Mouse (Mus musculus): ENCODE measurements around the gene Adat3. TPM values are rescaled to one million over a fixed set of nuclear protein-coding genes. Genes with fewer than 3 reads are reported as not detected.

Adat3 gene
- polyA plus RNA-seq, 1 experiment, result 6.2 TPM

DNA sequence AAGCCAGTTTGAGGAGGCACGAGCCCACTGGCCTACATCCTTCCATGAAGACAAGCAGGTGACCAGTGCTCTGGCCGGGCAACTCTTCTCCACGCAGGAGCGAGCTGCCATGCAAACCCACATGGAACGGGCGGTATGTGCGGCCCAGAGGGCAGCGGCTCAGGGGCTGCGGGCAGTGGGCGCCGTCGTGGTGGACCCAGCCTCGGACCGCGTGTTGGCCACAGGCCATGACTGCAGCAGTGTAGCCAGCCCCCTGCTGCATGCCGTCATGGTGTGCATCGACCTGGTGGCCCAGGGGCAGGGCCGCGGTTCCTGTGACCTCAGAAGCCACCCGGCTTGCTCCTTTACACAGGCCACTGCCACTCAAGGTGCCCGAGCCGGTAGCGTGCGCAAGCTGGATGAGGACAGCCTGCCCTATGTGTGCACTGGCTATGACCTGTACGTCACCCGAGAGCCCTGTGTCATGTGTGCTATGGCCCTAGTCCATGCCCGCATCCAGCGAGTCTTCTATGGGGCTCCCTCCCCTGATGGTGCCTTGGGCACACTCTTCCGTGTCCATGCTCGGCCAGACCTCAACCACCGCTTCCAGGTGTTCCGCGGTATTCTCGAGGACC is 4.2 kb downstream of the Adat3 start:
- Histone ChIP-seq H3K4me1 (ENCODE audit: control insufficient read depth) (peaks cover 95% of the 10 kb centered on the region), H3K27me3 (ENCODE audit: control insufficient read depth) (no peaks in the 10 kb centered on the region)

GRCm38 (mm10) chr10:80608435-80608834 is 5.8 kb downstream of the Adat3 start:
- Histone ChIP-seq H3K36me3 (ENCODE audit: control insufficient read depth) (peaks cover 93% of the 10 kb centered on the region), H3K4me3 (replicated peaks) (no peak overlapping the region), H3K9me3 (ENCODE audit: control insufficient read depth, low read length) (peaks cover 7% of the 10 kb centered on the region), H3K27me3 (ENCODE audit: control insufficient read depth) (no peaks in the 10 kb centered on the region), H3K4me1 (ENCODE audit: control insufficient read depth) (peaks cover 80% of the 10 kb centered on the region)
- TF ChIP-seq GATA1 (IDR thresholded peaks at IDR 0.05; ENCODE audit: low read length), result no peak
- no peak for TF ChIP-seq TAL1 (IDR thresholded peaks at IDR 0.05; ENCODE audit: low read length)

More for the DNA sequence above, 4.2 kb downstream of the Adat3 start:
- H3K36me3 ChIP-seq (ENCODE audit: control insufficient read depth), result peaks cover 77% of the 10 kb centered on the region
- TF ChIP-seq GATA1 (IDR thresholded peaks at IDR 0.05; ENCODE audit: low read length) (no peak), TAL1 (IDR thresholded peaks at IDR 0.05; ENCODE audit: low read length) (no peak)
- H3K4me3 ChIP-seq (replicated peaks), result no peak overlapping the region
- H3K9me3 ChIP-seq (ENCODE audit: control insufficient read depth, low read length), result peaks cover 7% of the 10 kb centered on the region

GRCm38 (mm10) chr10:80609269-80609924 is 6.7 kb downstream of the Adat3 start:
- no peak for TF ChIP-seq GATA1 (IDR thresholded peaks at IDR 0.05; ENCODE audit: low read length)
- no peak for TF ChIP-seq TAL1 (IDR thresholded peaks at IDR 0.05; ENCODE audit: low read length)
- peaks cover 97% of the 10 kb centered on the region for H3K36me3 ChIP-seq (ENCODE audit: control insufficient read depth)
- H3K9me3 ChIP-seq (ENCODE audit: control insufficient read depth, low read length), result peaks cover 7% of the 10 kb centered on the region
- H3K4me3 ChIP-seq (replicated peaks), result no peak overlapping the region
- peaks cover 71% of the 10 kb centered on the region for H3K4me1 ChIP-seq (ENCODE audit: control insufficient read depth)
- no peaks in the 10 kb centered on the region for H3K27me3 ChIP-seq (ENCODE audit: control insufficient read depth)

DNA sequence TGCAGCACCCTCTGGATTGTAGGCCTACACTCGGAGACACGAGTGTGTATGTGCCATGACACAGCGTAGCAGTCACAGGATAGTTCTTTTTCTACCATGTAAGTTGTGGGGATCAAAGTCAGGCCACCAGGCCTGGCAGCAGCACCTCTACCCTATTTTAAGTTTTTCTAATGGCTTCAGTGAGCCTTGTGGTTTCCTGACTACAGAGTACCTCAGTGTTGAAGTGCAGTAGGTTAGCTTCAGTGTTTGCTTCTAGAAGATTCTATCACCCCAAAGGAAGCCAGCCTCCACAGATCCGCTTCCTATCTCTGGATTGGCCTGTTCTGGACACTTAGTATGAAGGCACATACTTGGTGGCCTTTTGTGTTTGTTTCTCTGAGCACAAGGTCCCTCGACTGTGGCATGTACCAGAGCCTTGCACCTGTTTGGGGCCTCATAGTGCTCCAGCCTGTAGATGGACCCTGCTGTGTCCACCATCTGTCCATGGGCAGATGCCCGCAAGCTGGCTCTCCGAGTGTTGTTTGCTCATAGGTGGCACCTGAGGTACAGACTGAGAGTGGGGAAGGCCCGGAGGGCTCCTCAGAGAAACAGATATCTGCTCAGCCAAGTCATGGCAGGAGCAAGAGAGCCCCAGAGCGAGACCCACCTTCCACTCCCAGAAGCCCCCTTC is 7.6 kb downstream of the Adat3 start:
- H3K27me3 ChIP-seq (ENCODE audit: control insufficient read depth), result no peaks in the 10 kb centered on the region
- TF ChIP-seq GATA1 (IDR thresholded peaks at IDR 0.05; ENCODE audit: low read length), result no peak
- TF ChIP-seq TAL1 (IDR thresholded peaks at IDR 0.05; ENCODE audit: low read length), result no peak
- H3K9me3 ChIP-seq (ENCODE audit: control insufficient read depth, low read length), result peaks cover 7% of the 10 kb centered on the region
- H3K36me3 ChIP-seq (ENCODE audit: control insufficient read depth), result peaks cover 97% of the 10 kb centered on the region
- H3K4me1 ChIP-seq (ENCODE audit: control insufficient read depth), result peaks cover 62% of the 10 kb centered on the region
- no peak overlapping the region for H3K4me3 ChIP-seq (replicated peaks)

GRCm38 (mm10) chr10:80611024-80611423 is 8.3 kb downstream of the Adat3 start:
- Histone ChIP-seq H3K4me1 (ENCODE audit: control insufficient read depth) (peaks cover 60% of the 10 kb centered on the region), H3K9me3 (ENCODE audit: control insufficient read depth, low read length) (peaks cover 7% of the 10 kb centered on the region), H3K36me3 (ENCODE audit: control insufficient read depth) (peaks cover 99% of the 10 kb centered on the region), H3K4me3 (replicated peaks) (no peak overlapping the region), H3K27me3 (ENCODE audit: control insufficient read depth) (no peaks in the 10 kb centered on the region)
- TF ChIP-seq GATA1 (IDR thresholded peaks at IDR 0.05; ENCODE audit: low read length) (no peak), TAL1 (IDR thresholded peaks at IDR 0.05; ENCODE audit: low read length) (no peak)

DNA sequence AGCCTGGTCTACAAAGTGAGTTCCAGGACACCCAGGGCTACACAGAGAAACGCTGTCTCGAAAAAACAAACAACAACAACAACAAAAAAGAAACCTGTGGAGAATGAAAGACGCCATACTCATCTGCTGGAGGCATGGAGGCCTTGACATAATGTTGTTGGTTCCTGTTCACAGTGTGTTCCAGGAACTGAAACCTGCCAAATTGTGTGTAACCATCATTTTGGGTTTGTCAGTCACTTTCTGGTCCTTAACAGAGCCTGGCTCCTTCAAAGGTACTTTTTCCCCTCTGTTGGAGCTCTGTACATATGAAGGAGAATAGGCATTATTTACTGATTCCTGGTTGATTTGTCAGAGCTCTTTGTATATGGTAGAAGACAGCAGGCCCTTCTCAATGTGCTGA is 9.2 kb downstream of the Adat3 start:
- peaks cover 53% of the 10 kb centered on the region for H3K4me1 ChIP-seq (ENCODE audit: control insufficient read depth)
- H3K27me3 ChIP-seq (ENCODE audit: control insufficient read depth), result no peaks in the 10 kb centered on the region
- TF ChIP-seq GATA1 (IDR thresholded peaks at IDR 0.05; ENCODE audit: low read length), result no peak
- no peak for TF ChIP-seq TAL1 (IDR thresholded peaks at IDR 0.05; ENCODE audit: low read length)
- H3K4me3 ChIP-seq (replicated peaks), result no peak overlapping the region
- peaks cover 1% of the 10 kb centered on the region; the same call in 1 of the 2 replicates for H3K9me3 ChIP-seq (ENCODE audit: control insufficient read depth, low read length)
- H3K36me3 ChIP-seq (ENCODE audit: control insufficient read depth), result peaks cover 97% of the 10 kb centered on the region

DNA sequence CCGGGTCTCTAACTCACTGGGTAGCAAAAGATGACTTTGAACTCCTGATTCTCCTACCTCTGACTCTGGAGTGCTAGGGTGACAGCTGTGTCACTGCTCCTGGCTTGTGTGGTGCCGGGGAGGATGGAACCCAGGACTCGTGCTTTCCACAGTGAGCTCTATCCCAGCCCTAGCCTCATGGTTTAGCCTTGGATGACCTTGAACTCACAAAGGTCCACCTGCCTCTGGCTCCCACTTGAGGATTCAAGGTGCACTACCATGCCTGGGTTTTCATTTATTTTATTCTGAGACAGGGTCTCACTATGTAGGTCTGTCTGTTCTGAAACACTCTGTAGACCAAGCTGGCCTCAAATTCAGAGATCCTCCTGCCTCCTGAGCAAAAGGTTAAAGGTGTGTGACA is 11.1 kb downstream of the Adat3 start:
- peaks cover 39% of the 10 kb centered on the region for H3K4me1 ChIP-seq (ENCODE audit: control insufficient read depth)
- no peak overlapping the region for H3K4me3 ChIP-seq (replicated peaks)
- no peaks in the 10 kb centered on the region for H3K27me3 ChIP-seq (ENCODE audit: control insufficient read depth)
- TF ChIP-seq TAL1 (IDR thresholded peaks at IDR 0.05; ENCODE audit: low read length) (no peak), GATA1 (IDR thresholded peaks at IDR 0.05; ENCODE audit: low read length) (no peak)
- no peaks in the 10 kb centered on the region for H3K9me3 ChIP-seq (ENCODE audit: control insufficient read depth, low read length)
- H3K36me3 ChIP-seq (ENCODE audit: control insufficient read depth), result peaks cover 78% of the 10 kb centered on the region

DNA sequence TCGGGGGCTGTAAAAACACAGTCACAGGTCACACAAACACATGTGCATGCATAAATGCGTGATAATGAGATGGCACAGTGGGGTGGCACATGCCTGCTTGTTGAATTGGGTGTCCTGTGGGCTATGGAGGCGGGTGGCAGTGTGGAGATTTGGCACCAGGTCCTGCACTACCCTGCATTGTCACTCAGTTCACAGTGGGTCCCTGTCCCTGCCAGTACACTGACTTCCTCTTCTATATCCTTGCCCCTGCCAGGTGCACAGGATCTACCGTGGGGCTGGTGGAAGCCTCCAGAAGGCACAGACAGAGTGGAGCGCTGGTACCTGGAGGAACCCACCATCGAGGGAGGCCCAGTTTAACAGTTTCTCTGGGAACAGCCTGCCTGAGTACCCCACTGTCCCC is 11.7 kb downstream of the Adat3 start:
- Histone ChIP-seq H3K36me3 (ENCODE audit: control insufficient read depth) (peaks cover 72% of the 10 kb centered on the region), H3K27me3 (ENCODE audit: control insufficient read depth) (no peaks in the 10 kb centered on the region), H3K4me1 (ENCODE audit: control insufficient read depth) (peaks cover 33% of the 10 kb centered on the region), H3K4me3 (replicated peaks) (no peak overlapping the region), H3K9me3 (ENCODE audit: control insufficient read depth, low read length) (no peaks in the 10 kb centered on the region)
- TF ChIP-seq TAL1 (IDR thresholded peaks at IDR 0.05; ENCODE audit: low read length) (no peak), GATA1 (IDR thresholded peaks at IDR 0.05; ENCODE audit: low read length) (no peak)

- Histone ChIP-seq H3K36me3 (ENCODE audit: control insufficient read depth) (peaks cover 35% of the 10 kb centered on the region), H3K9me3 (ENCODE audit: control insufficient read depth, low read length) (no peaks in the 10 kb centered on the region), H3K4me3 (replicated peaks) (no peak overlapping the region), H3K27me3 (ENCODE audit: control insufficient read depth) (no peaks in the 10 kb centered on the region), H3K4me1 (ENCODE audit: control insufficient read depth) (peaks cover 41% of the 10 kb centered on the region)
- no peak for TF ChIP-seq TAL1 (IDR thresholded peaks at IDR 0.05; ENCODE audit: low read length)
- TF ChIP-seq GATA1 (IDR thresholded peaks at IDR 0.05; ENCODE audit: low read length), result no peak
These were observed 15.5 kb downstream of the Adat3 start for GRCm38 (mm10) chr10:80618181-80618580.

All from erythroblast, embryonic 14.5 days (primary cell).